7 mouse cellular contexts compared by ENCODE assay signal in the genomic region with DNA sequence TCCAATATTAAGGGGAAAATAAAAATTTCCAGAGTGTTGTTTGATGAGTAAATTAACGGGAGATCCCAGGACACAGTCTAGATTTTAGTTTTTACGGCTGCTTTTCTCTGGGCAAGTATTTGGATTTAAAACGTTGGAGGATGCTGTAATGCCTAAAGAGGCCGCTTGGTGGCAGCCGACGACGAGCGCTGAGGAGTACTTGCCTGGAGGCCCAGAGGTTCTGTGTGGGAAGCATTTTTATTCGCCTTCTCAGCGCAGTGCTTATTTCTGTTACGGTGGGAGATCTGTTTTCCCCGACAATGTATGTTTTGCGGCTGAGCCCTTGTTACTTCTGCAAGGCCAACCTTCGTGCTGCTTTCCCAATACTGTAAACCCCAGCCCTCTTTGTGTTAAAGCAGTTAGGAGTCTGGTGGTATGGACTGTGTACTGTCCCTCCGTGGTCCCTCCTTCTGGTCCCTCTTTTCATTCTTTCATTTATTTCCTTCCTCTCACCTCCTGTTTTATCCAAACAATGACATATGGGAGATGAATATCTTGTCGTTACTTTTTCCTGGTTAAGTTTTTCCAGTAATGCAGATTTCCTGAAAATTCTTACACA.
A peak's percentile ranks its signal among the peaks of the same experiment; 100 is the strongest.
DNase-seq lines count a peak whose midpoint lies in the region; ATAC-seq and TF ChIP-seq lines count a peak whose summit lies in the region.

No protein-coding gene starts in this region.

- H3K4me1 ChIP-seq in cerebellum, adult 2 months (ENCODE audit: control insufficient read depth, insufficient read depth, low read length), result no peaks in the 10 kb centered on the region
- no peaks in the 10 kb centered on the region for H3K4me1 ChIP-seq in intestine, embryonic 14.5 days (replicated peaks; ENCODE audit: control insufficient read depth, insufficient read depth, low read length)
- no peaks in the 10 kb centered on the region for H3K4me1 ChIP-seq in midbrain, embryonic 12.5 days

- no peak overlapping the region for H3K27ac ChIP-seq in cerebellum, adult 2 months (ENCODE audit: insufficient read depth, low read length)
- no peak overlapping the region for H3K27ac ChIP-seq in intestine, embryonic 14.5 days (ENCODE audit: low read depth)
- no peak overlapping the region for H3K27ac ChIP-seq in midbrain, embryonic 12.5 days (replicated peaks)

- no peak overlapping the region for H3K9ac ChIP-seq in intestine, embryonic 14.5 days (ENCODE audit: low read length)
- H3K9ac ChIP-seq in midbrain, embryonic 12.5 days (replicated peaks), result no peak overlapping the region

- H3K27me3 ChIP-seq in cerebellum, adult 2 months (ENCODE audit: control insufficient read depth, insufficient read depth, low read length), result no peaks in the 10 kb centered on the region
- no peaks in the 10 kb centered on the region for H3K27me3 ChIP-seq in intestine, embryonic 14.5 days (replicated peaks; ENCODE audit: control insufficient read depth, insufficient read depth, low read length)
- H3K27me3 ChIP-seq in midbrain, embryonic 12.5 days, result no peaks in the 10 kb centered on the region; the same call in 1 of the 2 replicates

- no peaks in the 10 kb centered on the region for H3K9me3 ChIP-seq in intestine, embryonic 14.5 days (ENCODE audit: control insufficient read depth, low read length)
- no peaks in the 10 kb centered on the region for H3K9me3 ChIP-seq in midbrain, embryonic 12.5 days

- H3K36me3 ChIP-seq in intestine, embryonic 14.5 days (ENCODE audit: control insufficient read depth, insufficient read depth, low read length), result no peaks in the 10 kb centered on the region
- no peaks in the 10 kb centered on the region for H3K36me3 ChIP-seq in midbrain, embryonic 12.5 days

- TF ChIP-seq CTCF in cerebellum, adult 2 months (IDR thresholded peaks at IDR 0.05; ENCODE audit: borderline replicate concordance, insufficient read depth, low read depth, low read length), result peak; percentile 79

- no peak overlapping the region for H3K4me3 ChIP-seq in cerebellum, adult 2 months (replicated peaks; ENCODE audit: insufficient read depth, low read depth, low read length)
- H3K4me3 ChIP-seq in intestine, embryonic 14.5 days (ENCODE audit: low read depth, low read length), result no peak overlapping the region
- H3K4me3 ChIP-seq in midbrain, embryonic 12.5 days, result no peak overlapping the region

- ATAC-seq in frontal cortex, adult (ENCODE audit: low TSS enrichment), result peak; percentile 89
- 0 out of 2 replicates have a peak, but pooled peaks have one; percentile 54 for ATAC-seq in intestine, embryonic 14.5 days (replicated peaks; ENCODE audit: low FRiP score, low TSS enrichment, low read depth)
- peak; percentile 81 for ATAC-seq in midbrain, embryonic 12.5 days (ENCODE audit: low FRiP score, low read depth)

- peak; percentile 31 for DNase-seq in T-cell, adult 2 months (ENCODE audit: low spot score)
- DNase-seq in cerebellum, adult 2 months, result peak; percentile 48 to 65
- peak; percentile 82 for DNase-seq in intestine, embryonic 14.5 days (ENCODE audit: low spot score)
- DNase-seq in left cerebral cortex, adult 9 months (ENCODE audit: low spot score in 2 of 2), result peak; percentile 33 to 87
- peak; percentile 14 to 58 for DNase-seq in spleen, postnatal 10 days (ENCODE audit: low spot score in 2 of 2)

- WGBS in cerebellum, adult 2 months, result 11% methylated on average over 16 of the region's 16 CpGs
- 12% methylated on average over 16 of the region's 16 CpGs for WGBS in intestine, embryonic 14.5 days
- WGBS in midbrain, embryonic 12.5 days, result 19% methylated on average over 16 of the region's 16 CpGs

- no peak for TF ChIP-seq POLR2A in cerebellum, adult 2 months (IDR thresholded peaks at IDR 0.05; ENCODE audit: borderline replicate concordance, insufficient read depth, low read length)

- H3K4me2 ChIP-seq in intestine, embryonic 14.5 days (ENCODE audit: low read length), result no peak overlapping the region
- H3K4me2 ChIP-seq in midbrain, embryonic 12.5 days (replicated peaks), result no peak overlapping the region

Comparison
In these comparisons a context has a peak if more than half of its experiments do, and no peak if none do; other contexts are left out.
1. DNase-seq: peak in every context shown above with its lines; median percentile 82 in intestine, embryonic 14.5 days; 60 in left cerebral cortex, adult 9 months; 56 in cerebellum, adult 2 months; 36 in spleen, postnatal 10 days; 31 in T-cell, adult 2 months.